Mouse (Mus musculus) heart, postnatal 0 days (tissue): ENCODE data around the gene Abca17.

Experiments used
- CTCF ChIP-seq: IDR thresholded peaks from 2 replicates; pipeline ENCODE4 v1.5.1; 2016; ENCODE audit warnings: antibody characterized with exemption, control low read depth, low read depth
- EP300 ChIP-seq: IDR thresholded peaks from 2 replicates; pipeline ENCODE4 v1.6.1; 2016; ENCODE audit warnings: antibody characterized with exemption, low read depth

GRCm38 (mm10) chr17:24346831-24347230 lies 4.0 kb downstream of the Abca17 start:
- TF ChIP-seq CTCF (no peak), EP300 (no peak)
